Mouse (Mus musculus): ENCODE measurements around the gene Akr1c18. TPM values are rescaled to one million over a fixed set of nuclear protein-coding genes. Genes with fewer than 3 reads are reported as not detected.
"Not testable (repeated sequence)": the region's sequence is repeated elsewhere in the genome, so short reads cannot be mapped to it uniquely, and the experiment has no call there.

Akr1c18 gene
- polyA plus RNA-seq, 1 experiment from 2014 or later = 0.27 TPM

- H3K9me3 ChIP-seq (replicated peaks) = no peaks in the 10 kb centered on the region
- H3K4me1 ChIP-seq = no peaks in the 10 kb centered on the region
- no peaks in the 10 kb centered on the region for H3K27me3 ChIP-seq
- H3K36me3 ChIP-seq (ENCODE audit: poor library complexity, severe bottlenecking) = no peaks in the 10 kb centered on the region
- no peak for ATAC-seq
- no peak overlapping the region for H3K27ac ChIP-seq
- H3K4me2 ChIP-seq = no peak overlapping the region
- H3K9ac ChIP-seq = no peak overlapping the region
- 28% methylated on average over 2 of the region's 2 CpGs for WGBS
- H3K4me3 ChIP-seq = no peak overlapping the region
Observed at GRCm38 (mm10) chr13:4133070-4133469, 17.4 kb downstream of the Akr1c18 start.

- Histone ChIP-seq H3K27ac (no peak overlapping the region), H3K36me3 (ENCODE audit: poor library complexity, severe bottlenecking) (no peaks in the 10 kb centered on the region), H3K9ac (no peak overlapping the region), H3K4me1 (no peaks in the 10 kb centered on the region), H3K4me3 (no peak overlapping the region), H3K27me3 (no peaks in the 10 kb centered on the region), H3K4me2 (no peak overlapping the region), H3K9me3 (replicated peaks) (no peaks in the 10 kb centered on the region)
- 74% methylated on average over 3 of the region's 3 CpGs for WGBS
- no peak for ATAC-seq
Observed at GRCm38 (mm10) chr13:4131721-4132120, 18.7 kb downstream of the Akr1c18 start.

GRCm38 (mm10) chr13:4131317-4131716, 19.1 kb downstream of the Akr1c18 start:
- Histone ChIP-seq H3K4me1 (no peaks in the 10 kb centered on the region), H3K36me3 (ENCODE audit: poor library complexity, severe bottlenecking) (no peaks in the 10 kb centered on the region), H3K4me2 (no peak overlapping the region), H3K9me3 (replicated peaks) (no peaks in the 10 kb centered on the region), H3K27me3 (no peaks in the 10 kb centered on the region), H3K27ac (no peak overlapping the region), H3K4me3 (no peak overlapping the region), H3K9ac (no peak overlapping the region)
- WGBS = 81% methylated on average over 1 of the region's 1 CpGs
- no peak for ATAC-seq

- no peak for ATAC-seq
- Histone ChIP-seq H3K4me1 (no peaks in the 10 kb centered on the region), H3K27me3 (no peaks in the 10 kb centered on the region), H3K27ac (no peak overlapping the region), H3K4me3 (no peak overlapping the region), H3K9ac (no peak overlapping the region), H3K9me3 (replicated peaks) (peaks cover 2% of the 10 kb centered on the region; the same call in 1 of the 2 replicates), H3K4me2 (no peak overlapping the region), H3K36me3 (ENCODE audit: poor library complexity, severe bottlenecking) (no peaks in the 10 kb centered on the region)
- WGBS = 46% methylated on average over 5 of the region's 5 CpGs
Observed at GRCm38 (mm10) chr13:4129100-4129499, 21.4 kb downstream of the Akr1c18 start.

- H3K4me3 ChIP-seq; H3K36me3 ChIP-seq (ENCODE audit: poor library complexity, severe bottlenecking); ATAC-seq; H3K27me3 ChIP-seq; H3K9me3 ChIP-seq (replicated peaks); H3K4me1 ChIP-seq; H3K9ac ChIP-seq; H3K4me2 ChIP-seq; H3K27ac ChIP-seq: not testable (repeated sequence)
- WGBS = 38% methylated on average over 1 of the region's 1 CpGs
Observed at GRCm38 (mm10) chr13:4125846-4126245, 24.6 kb downstream of the Akr1c18 start.

GRCm38 (mm10) chr13:4124471-4124870, 26.0 kb downstream of the Akr1c18 start:
- not testable (repeated sequence) for H3K9ac ChIP-seq; H3K27me3 ChIP-seq; H3K4me2 ChIP-seq; H3K4me3 ChIP-seq; H3K27ac ChIP-seq; ATAC-seq; H3K9me3 ChIP-seq (replicated peaks); H3K4me1 ChIP-seq; H3K36me3 ChIP-seq (ENCODE audit: poor library complexity, severe bottlenecking)
- 93% methylated on average over 6 of the region's 6 CpGs for WGBS

GRCm38 (mm10) chr13:4123146-4123545, 27.3 kb downstream of the Akr1c18 start:
- Histone ChIP-seq H3K36me3 (ENCODE audit: poor library complexity, severe bottlenecking) (no peaks in the 10 kb centered on the region), H3K27ac (no peak overlapping the region), H3K27me3 (no peaks in the 10 kb centered on the region), H3K4me1 (no peaks in the 10 kb centered on the region), H3K4me3 (no peak overlapping the region), H3K9me3 (replicated peaks) (peaks cover 3% of the 10 kb centered on the region; the same call in 1 of the 2 replicates), H3K4me2 (no peak overlapping the region), H3K9ac (no peak overlapping the region)
- no peak for ATAC-seq
- WGBS = 74% methylated on average over 7 of the region's 7 CpGs

GRCm38 (mm10) chr13:4119181-4119904, 31.1 kb downstream of the Akr1c18 start:
- Histone ChIP-seq H3K36me3 (ENCODE audit: poor library complexity, severe bottlenecking) (no peaks in the 10 kb centered on the region), H3K9ac (no peak overlapping the region), H3K27me3 (no peaks in the 10 kb centered on the region), H3K27ac (no peak overlapping the region), H3K9me3 (replicated peaks) (0 out of 2 replicates have a peak, but pooled peaks cover 3% of the 10 kb centered on the region), H3K4me1 (no peaks in the 10 kb centered on the region), H3K4me2 (no peak overlapping the region), H3K4me3 (no peak overlapping the region)
- WGBS = 78% methylated on average over 2 of the region's 2 CpGs
- ATAC-seq = no peak

- peak; percentile 95 for ATAC-seq
- H3K9ac ChIP-seq = no peak overlapping the region
- H3K4me3 ChIP-seq = no peak overlapping the region
- no peak overlapping the region for H3K4me2 ChIP-seq
- H3K4me1 ChIP-seq = no peaks in the 10 kb centered on the region
- H3K36me3 ChIP-seq (ENCODE audit: poor library complexity, severe bottlenecking) = no peaks in the 10 kb centered on the region
- H3K27me3 ChIP-seq = no peaks in the 10 kb centered on the region
- no peak overlapping the region for H3K27ac ChIP-seq
- WGBS = 23% methylated on average over 6 of the region's 6 CpGs
- no peaks in the 10 kb centered on the region for H3K9me3 ChIP-seq (replicated peaks)
Observed at GRCm38 (mm10) chr13:4110281-4111188, 39.9 kb downstream of the Akr1c18 start.

- no peaks in the 10 kb centered on the region for H3K36me3 ChIP-seq (ENCODE audit: poor library complexity, severe bottlenecking)
- H3K4me3 ChIP-seq = no peak overlapping the region
- no peaks in the 10 kb centered on the region for H3K9me3 ChIP-seq (replicated peaks)
- H3K4me2 ChIP-seq = no peak overlapping the region
- H3K4me1 ChIP-seq = no peaks in the 10 kb centered on the region
- H3K27me3 ChIP-seq = no peaks in the 10 kb centered on the region
- no peak overlapping the region for H3K9ac ChIP-seq
- H3K27ac ChIP-seq = no peak overlapping the region
- no peak for ATAC-seq
Observed at GRCm38 (mm10) chr13:4102721-4103120, 47.7 kb downstream of the Akr1c18 start.

- Histone ChIP-seq H3K4me1 (no peaks in the 10 kb centered on the region), H3K27ac (no peak overlapping the region), H3K4me2 (no peak overlapping the region), H3K27me3 (no peaks in the 10 kb centered on the region), H3K9ac (no peak overlapping the region), H3K4me3 (no peak overlapping the region), H3K36me3 (ENCODE audit: poor library complexity, severe bottlenecking) (no peaks in the 10 kb centered on the region), H3K9me3 (replicated peaks) (no peaks in the 10 kb centered on the region)
- ATAC-seq = no peak
Observed at GRCm38 (mm10) chr13:4101691-4102090, 48.8 kb downstream of the Akr1c18 start.

All from forebrain, embryonic 13.5 days (tissue).